Mouse (Mus musculus) c-Kit-negative CD71-positive TER-119-positive erythroid progenitor cells, embryonic 14.5 days (primary cell): ENCODE data around the gene Dnah14.
"Not testable (repeated sequence)": the region's sequence is repeated elsewhere in the genome, so short reads cannot be mapped to it uniquely, and the experiment has no call there.

Source experiments
- DNase-seq: peaks from one replicate; pipeline ENCODE4 v3.0.0-alpha.2; 2013; ENCODE audit warnings: low read depth, low spot score

Dnah14 gene

GRCm38 (mm10) chr1:181782600-181782999 lies 206.2 kb downstream of the Dnah14 start:
- not testable (repeated sequence) for DNase-seq

GRCm38 (mm10) chr1:181789952-181790351 lies 213.6 kb downstream of the Dnah14 start:
- no peak for DNase-seq

GRCm38 (mm10) chr1:181793541-181793940 lies 217.2 kb downstream of the Dnah14 start:
- no peak for DNase-seq

GRCm38 (mm10) chr1:181799911-181800310 lies 223.6 kb downstream of the Dnah14 start:
- DNase-seq = no peak

- DNase-seq = no peak
These were observed 224.3 kb downstream of the Dnah14 start for GRCm38 (mm10) chr1:181800667-181801066.

- DNase-seq = no peak
These were observed 235.3 kb downstream of the Dnah14 start for GRCm38 (mm10) chr1:181811481-181812223.

GRCm38 (mm10) chr1:181826716-181827115 lies 250.4 kb downstream of the Dnah14 start:
- no peak for DNase-seq

- DNase-seq = no peak
These were observed 252.0 kb downstream of the Dnah14 start for GRCm38 (mm10) chr1:181828365-181828764.

- no peak for DNase-seq
These were observed 256.4 kb downstream of the Dnah14 start for GRCm38 (mm10) chr1:181832720-181833119.

- DNase-seq = no peak
These were observed 256.8 kb downstream of the Dnah14 start for GRCm38 (mm10) chr1:181833143-181833542.

GRCm38 (mm10) chr1:181838111-181838510 lies 261.8 kb downstream of the Dnah14 start:
- DNase-seq = no peak

- DNase-seq = no peak
These were observed 263.5 kb downstream of the Dnah14 start for GRCm38 (mm10) chr1:181839746-181840366.

- no peak for DNase-seq
These were observed 265.0 kb downstream of the Dnah14 start for GRCm38 (mm10) chr1:181841396-181841795.

GRCm38 (mm10) chr1:181841864-181842672 lies 265.7 kb downstream of the Dnah14 start:
- peak; percentile 96 for DNase-seq

- DNase-seq = peak; percentile 68
These were observed 266.4 kb downstream of the Dnah14 start, which contains the start of gene Lbr for GRCm38 (mm10) chr1:181842781-181843180. TSS of gene Lbr (minus strand) at chr1:181843046.

- DNase-seq = no peak
These were observed 268.7 kb downstream of the Dnah14 start for GRCm38 (mm10) chr1:181844874-181845547.

GRCm38 (mm10) chr1:181845767-181846166 lies 269.4 kb downstream of the Dnah14 start:
- no peak for DNase-seq

GRCm38 (mm10) chr1:181847396-181847795 lies 271.0 kb downstream of the Dnah14 start:
- DNase-seq = no peak

GRCm38 (mm10) chr1:181848210-181848609 lies 271.9 kb downstream of the Dnah14 start:
- DNase-seq = no peak

GRCm38 (mm10) chr1:181850441-181850840 lies 274.1 kb downstream of the Dnah14 start:
- no peak for DNase-seq

GRCm38 (mm10) chr1:181851521-181852310 lies 275.4 kb downstream of the Dnah14 start:
- no peak for DNase-seq
